Mouse (Mus musculus) 3134 (cell line): Measurements from ENCODE around the gene Agtrap.

Experiments used
- DNase-seq: peaks from one replicate; pipeline ENCODE4 v3.0.0-alpha.2; 2011; ENCODE audit warnings: low spot score; ENCODE audit not compliant: insufficient read length; ENCODE audit errors: extremely low read depth

Gene Agtrap

DNA sequence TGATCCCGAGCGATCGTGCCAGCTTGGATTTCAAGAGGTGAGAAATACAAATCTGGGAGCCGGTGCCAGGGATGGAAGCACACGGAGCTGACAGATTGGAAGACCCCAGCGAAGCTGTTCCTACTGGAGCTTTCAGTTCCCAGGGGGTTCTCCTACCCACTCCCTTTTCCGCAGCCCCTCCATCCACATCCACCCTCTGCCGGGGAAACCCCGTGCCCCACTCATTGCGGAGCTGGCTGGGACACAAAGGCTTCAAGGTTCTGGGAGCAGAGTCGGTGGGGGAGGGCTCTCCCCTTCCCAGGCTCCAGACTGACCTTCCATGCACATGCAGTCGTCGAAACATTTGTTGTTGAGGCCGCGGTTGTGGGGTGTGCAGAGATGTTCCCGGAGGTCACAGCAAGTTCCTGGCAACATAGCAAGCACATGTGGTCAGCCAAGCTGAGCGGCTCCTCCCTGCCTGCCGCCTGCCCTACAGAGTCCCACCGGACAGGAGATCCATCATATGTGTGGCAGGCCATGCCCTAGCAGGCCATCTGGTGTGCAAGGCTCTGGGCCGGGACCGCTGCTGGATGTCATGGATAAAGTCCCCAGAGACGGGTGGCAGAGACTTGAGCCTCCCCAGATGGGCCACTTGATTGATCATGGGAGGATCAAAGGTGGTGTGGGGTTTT is 19.9 kb upstream of the Agtrap start:
- no peak for DNase-seq

DNA sequence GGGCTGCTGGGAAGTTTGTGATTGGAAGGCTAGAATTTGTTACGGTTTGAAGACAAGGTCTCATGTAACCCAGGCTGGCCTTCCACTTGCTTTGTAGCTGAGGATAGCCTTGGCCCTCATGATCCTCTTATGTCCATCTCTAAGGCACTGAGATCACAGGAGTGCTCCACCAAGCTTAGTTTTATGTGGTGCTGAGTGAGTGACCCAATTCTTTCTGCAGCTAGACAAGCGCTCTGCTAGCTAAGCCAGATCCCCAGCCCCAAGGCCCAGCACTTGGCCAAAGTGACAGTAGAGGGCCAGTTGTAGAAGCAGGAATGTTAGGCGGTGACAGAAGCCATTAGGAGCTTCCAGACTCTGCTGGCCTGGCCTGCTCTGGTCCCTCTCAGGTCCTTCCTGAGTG is 16.3 kb upstream of the Agtrap start:
- DNase-seq = no peak

DNA sequence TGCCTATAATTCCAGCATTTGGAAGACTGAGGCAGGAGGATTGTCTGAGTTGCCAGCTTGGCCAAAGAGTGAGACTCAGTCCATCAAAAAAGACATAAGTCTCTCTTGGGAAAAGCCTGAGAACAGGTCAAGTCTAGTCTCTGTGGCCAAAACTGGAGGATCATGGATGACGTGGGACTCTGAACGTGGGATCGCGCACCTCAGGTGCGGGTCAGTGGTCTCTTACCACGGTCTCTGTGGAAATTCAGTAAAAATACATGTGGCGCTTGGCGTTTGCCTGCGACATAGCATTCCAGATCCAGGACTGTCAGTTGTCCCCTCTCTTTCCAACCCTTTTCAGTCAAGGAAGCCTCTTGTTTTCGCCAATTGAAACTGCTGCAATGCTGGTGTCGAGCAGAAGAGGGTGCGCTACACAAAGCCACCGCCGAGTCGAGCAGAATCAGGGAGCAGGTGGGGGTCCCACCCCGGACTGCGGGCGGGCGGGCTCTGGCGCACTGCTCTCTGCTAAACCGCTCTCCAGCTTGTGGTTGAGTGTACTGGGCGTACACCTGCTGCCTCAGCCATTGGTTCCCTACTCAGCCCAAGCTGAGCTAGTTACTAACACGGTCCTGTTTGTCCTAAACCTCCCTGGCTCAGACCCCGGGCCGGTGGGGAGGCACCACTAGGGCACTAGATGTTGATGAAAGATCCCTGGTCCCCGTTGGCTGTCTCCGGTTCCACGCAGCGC is 14.1 kb upstream of the Agtrap start:
- no peak for DNase-seq

DNA sequence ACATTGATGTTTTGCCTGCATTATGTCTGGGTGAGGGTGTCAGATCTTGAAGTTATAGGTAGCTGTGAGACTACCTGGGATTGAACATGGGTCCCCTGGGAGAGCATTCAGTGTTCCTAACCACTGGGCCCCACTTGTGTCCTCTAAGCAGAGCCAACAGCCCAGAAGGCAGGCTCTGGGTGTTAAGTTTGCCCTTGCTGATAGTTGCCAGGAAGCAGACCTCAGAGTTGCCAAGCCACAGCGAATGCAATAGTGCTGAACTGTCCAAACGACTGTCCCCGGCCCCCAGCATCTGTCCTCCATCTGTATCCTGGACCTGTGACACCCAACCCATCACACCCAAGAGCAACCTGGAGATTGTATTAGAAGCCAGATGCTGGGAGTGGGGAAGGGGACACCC is 10.8 kb upstream of the Agtrap start:
- no peak for DNase-seq

DNA sequence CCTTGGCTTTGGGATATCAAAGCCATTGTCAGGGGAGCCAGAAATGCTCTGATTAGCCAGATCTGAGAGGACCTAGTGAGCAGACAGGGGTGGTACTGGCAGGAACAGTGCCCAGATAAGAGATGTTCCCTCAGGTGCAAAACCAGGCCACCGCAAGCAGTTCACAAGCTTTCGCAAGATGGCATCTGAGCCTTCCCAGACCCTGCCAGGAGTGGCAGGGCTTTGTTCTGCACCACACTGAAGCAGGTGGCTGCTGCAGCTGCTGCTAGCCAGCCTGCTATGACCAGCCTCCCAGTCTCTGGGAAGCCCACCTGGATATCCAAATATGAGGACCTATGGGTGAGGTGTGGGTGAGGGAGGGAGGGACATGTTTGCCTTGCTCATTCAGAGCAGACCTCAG is 10.1 kb upstream of the Agtrap start:
- DNase-seq = no peak

GRCm38 (mm10) chr4:148095081-148095480 is 7.2 kb upstream of the Agtrap start:
- DNase-seq = no peak

- no peak for DNase-seq
Observed at GRCm38 (mm10) chr4:148094161-148094560, 6.3 kb upstream of the Agtrap start.

- no peak for DNase-seq
Observed at GRCm38 (mm10) chr4:148092551-148093271, 4.9 kb upstream of the Agtrap start.

- DNase-seq = no peak
Observed at GRCm38 (mm10) chr4:148091181-148091580, 3.4 kb upstream of the Agtrap start.

DNA sequence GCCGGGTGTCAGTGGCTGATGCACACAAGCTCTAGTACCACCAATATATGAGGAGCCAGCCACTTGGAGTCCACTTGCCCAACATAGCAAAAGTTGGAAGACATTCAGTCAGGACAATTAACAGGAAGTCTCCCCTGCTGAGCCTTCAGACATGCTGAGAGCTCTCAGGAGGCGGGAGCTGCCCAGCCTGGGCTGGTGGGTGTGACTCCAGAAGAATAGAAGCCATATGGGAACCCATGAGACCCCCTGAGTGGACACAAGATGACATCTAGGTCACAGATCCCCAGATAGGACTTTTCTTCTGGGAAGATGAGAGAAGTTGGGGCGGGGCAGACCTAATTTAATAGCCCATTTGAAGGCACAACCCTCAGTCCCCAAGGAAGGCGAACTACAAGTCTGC is 1.3 kb upstream of the Agtrap start:
- no peak for DNase-seq

- DNase-seq = no peak
Observed at GRCm38 (mm10) chr4:148087091-148087906, 532 bp downstream of the Agtrap start.

GRCm38 (mm10) chr4:148085907-148086305 is 1.9 kb downstream of the Agtrap start:
- DNase-seq = no peak

- DNase-seq = no peak
Observed at GRCm38 (mm10) chr4:148085131-148085906, 2.5 kb downstream of the Agtrap start.

DNA sequence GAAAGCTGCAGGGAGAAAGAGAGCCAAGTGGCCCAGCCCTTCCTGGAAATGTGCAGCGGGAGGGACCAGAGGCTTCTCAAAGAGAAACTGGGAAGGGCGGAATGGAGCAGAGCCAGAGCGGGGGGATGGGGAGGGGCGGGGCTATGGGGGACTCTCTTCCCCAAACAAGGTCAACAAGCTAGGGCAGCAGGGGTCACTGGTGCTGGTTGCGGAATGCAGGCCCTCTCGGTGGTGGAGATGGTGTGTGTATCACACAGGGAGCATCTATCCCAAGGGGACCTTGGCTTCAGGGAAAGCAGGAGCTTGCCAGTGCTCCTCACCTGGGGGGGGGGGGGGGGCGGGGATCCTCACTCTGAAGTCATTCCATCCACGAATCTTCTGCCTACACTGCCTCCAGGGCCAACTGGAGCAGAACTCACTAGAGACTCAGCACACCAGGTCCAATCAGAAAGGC is 3.5 kb downstream of the Agtrap start:
- DNase-seq = no peak

DNA sequence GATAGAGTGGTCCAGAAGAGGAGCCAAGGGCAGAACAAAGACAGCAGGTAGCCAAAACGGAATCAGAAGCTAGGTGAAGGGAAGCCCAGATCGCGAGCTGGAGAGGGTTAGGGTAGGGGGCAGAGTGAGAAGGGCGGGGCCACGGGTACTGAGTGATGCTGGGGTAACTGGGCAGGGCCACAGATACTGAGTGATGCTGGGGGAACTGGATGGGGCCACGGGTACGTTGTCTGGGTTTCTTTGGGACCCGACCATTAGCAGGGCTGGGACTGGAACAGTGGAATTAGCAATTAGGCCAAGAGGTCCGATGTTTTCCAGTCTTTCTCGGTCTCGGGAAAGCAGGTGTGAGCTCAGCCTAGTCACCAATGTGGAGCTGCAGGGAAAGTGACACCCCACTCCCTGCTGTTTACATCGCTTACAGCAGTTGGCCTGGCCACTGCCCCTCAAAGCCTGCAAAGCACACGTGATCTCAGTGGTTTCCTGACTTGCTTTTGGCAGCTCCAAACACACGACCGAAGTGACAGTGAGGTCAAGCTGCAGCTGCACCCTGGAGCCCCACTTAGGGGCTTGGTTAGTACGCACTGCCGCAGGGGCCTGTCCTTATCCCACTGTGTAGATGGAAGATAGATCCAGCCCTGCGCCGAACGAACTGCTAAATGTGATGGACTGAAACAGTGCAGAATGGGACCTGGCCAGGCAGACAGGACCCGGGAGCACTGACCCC is 4.5 kb downstream of the Agtrap start:
- no peak for DNase-seq

DNA sequence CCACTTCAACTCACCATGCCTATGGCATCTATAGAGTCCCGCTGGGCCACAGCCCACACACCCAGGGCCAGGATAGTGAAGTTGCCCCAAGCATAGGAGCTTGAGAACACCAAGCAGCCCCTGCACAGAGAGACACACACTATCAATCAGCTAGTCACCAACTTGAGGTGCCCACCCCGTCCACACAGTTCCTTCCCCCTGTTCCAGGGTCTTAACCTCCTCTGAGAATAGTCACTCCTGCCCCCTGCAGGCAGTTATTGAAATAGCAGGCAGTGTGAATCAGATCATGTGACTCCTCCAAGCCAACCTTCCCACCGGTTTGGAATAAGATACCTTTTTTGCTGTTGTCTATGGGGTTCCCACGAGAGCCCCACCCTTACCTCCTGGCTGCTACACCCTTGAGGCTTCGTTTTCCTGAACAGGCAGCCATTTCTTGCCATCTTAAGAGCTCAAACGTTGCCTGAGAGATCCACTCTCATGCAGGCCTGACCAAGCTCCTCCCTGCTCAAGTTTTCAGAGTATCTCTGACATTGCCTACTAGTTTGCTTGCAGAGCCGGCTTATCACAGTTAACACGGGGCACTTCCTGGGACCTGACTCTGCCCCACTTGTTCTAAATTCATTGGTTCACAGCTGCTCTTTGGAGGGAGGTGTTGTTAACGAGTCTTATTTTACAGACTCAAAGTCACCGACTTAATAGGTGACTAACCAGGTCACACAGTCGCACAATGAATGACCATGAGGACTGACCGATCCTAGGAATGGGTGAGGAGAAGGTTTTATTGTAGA is 5.4 kb downstream of the Agtrap start:
- no peak for DNase-seq

DNA sequence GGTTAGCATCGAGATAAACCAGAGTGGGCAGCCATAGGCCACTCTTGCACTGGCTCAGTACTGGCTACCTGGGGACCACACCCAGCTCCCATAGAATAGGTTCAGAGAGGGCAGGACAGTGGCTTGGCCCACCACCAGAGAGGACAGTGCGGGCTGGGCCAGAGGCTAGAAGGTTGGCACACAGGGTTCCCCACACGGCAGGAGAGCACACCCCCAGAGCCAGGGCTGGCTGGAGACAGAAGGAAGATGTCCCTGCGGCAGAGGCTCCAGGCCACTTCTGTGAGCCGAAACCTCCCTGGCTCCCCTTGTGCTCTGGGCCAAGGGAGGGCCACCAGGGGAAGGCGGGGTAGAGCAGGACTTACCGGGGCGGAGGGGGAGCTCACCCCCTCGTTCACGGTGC is 6.6 kb downstream of the Agtrap start:
- no peak for DNase-seq

DNA sequence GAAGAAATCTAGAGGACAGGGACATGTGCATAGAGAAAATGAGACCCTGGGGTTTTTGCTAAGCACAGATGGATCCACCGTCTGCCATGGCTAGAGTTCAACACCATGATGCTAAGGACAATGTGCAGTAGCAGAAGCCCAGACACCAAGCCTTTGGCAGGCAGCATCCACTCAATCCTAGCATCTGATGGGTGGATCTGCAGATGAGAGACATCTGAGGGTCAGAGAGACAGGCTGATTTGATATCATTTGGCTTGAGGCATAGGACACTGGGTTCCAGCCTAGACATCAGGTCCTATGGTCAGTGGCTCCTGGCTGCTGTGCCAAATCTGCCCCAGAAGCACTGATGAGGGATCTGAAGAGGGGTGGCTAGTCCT is 7.2 kb downstream of the Agtrap start:
- no peak for DNase-seq
